Mouse (Mus musculus) adrenal gland, adult 8-10 months (tissue): ENCODE measurements around the gene Ube2l3. TPM values are rescaled to one million over a fixed set of nuclear protein-coding genes. Genes with fewer than 3 reads are reported as not detected.

Experiments
- DNase-seq: peaks from one replicate; pipeline ENCODE4 v3.0.0; 2022
- microRNA-seq, 2 experiments: library from miRNA; unstranded; fragments of <30 nt; microRNA quantifications; one replicate each; pipeline ENCODE4 v1.2.0; 2022
- total RNA-seq, 4 experiments: library from RNA; stranded (reverse); gene quantifications; 2 replicates each; pipeline ENCODE4 v1.2.4; 2022

Gene Ube2l3
- total RNA-seq, 4 experiments from 2014 or later, result 162 to 223 (median 198) TPM

DNA sequence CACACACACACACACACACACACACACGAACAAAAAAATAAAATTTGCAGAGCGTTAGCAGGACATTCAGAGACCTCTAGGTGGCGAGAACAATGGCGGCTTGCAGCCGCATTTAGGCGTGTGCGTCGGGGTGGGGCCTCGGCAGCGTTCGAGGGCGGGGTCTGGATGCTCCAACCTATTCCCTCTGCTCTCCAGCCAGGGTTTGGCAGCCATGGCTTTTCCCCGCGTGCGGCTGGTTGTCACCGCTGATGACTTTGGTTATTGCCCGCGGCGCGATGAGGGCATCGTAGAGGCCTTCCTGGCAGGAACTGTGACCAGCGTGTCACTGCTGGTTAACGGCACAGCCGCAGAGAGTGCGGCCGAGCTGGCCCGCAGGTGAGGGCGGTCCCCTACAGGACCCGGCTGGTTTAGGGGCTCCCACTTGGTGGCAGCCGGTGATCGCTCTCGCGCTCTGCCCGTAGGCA, 55.6 kb downstream of the Ube2l3 start, which contains the start of gene Ccdc116:
Gene Ccdc116, minus strand, starts transcription at position 458 of the 464 bp plus-strand sequence.
- DNase-seq, result peak; percentile 68

DNA sequence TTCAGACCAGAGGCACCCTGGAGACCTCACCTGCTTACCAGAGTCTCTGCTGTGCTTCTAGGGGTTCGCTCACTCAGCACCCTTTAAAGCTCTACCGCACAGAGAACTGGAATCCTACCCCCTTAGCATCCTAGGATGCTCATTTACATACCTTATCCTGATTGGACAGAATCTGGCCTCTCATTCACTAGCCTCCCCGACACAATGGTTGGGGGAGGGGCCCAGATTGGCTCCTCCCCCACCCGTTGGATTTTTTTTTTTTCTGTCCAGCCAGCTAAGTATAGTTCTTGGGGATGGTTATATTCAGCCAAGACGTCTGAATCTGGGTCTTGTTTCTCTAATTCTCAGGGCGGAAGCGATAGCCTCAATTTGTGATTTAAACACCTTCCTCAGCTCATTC, 58.1 kb downstream of the Ube2l3 start, which contains the start of gene Ydjc:
Gene Ydjc, plus strand, starts transcription at position 283 of the 400 bp plus-strand sequence.
- no peak for DNase-seq

DNA sequence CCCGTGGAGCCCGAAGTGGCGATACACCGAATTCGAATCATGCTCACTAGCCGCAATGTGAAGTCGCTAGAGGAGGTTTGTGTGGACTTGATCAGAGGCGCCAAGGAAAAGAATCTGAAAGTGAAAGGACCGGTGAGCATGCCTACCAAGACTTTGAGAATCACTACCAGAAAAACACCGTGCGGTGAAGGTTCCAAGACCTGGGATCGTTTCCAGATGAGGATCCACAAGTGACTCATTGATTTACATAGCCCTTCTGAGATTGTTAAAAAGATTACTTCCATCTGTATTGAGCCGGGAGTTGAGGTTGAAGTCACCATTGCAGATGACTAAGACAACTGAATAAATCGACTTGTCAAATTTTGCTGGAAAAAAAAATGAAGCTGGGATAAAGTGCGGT, 65.1 kb downstream of the Ube2l3 start:
- DNase-seq, result no peak

DNA sequence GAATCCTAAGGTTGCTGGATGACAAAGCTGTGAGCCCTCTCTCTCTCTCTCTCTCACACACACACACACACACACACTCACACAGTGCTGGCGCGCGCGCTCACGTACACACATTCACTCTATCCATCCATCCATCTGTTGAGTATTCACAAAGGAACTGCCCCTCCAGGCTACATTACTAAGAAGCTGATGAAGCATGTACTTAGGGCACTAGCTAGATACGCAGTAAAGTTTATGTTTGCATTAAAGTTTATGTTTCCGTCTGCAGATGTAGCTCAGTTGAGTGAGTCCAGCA, 69.6 kb downstream of the Ube2l3 start:
- DNase-seq, result no peak

DNA sequence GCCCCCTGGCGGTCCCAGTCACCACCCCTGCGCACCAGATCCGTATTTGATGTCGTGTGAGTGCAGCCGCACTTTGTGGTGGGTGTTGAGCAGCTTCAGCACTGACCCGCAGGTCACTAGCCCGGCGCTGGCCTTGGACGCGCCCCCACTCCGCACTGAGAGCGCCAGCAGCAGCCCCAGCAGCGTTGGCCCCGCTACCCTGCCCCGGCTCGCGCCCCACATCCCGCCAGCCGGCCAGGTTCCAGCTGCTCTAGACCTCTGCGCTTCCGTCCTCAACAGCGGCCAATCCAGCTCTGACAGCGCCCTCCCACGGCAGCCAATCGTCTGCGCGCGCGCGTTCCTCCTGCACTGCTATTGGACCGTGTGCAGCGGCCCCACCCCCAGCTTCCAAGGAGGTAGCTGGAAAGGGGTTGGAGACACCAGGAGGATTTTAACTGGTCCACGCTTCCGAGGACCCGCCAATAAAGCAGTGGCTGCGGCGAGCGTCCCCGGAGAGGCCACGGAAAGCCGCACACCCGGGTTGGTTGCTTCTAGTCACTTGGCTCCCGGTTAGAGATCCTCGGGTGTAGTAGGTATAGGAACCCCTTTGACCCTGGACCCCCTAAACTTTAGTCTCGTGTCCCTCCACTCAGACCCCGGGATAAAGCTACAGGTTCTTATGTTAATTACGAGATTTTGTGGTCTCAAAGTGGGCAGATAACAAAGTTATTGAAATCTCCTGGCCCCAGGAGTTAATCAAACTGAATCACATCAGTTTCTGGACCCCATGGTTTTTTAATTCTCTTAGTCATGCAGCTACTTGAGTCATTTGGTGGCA, 70.2 kb downstream of the Ube2l3 start, which contains the start of gene Sdf2l1:
Gene Sdf2l1, minus strand, starts transcription at position 295 of the 817 bp plus-strand sequence.
- peak; percentile 96 for DNase-seq

DNA sequence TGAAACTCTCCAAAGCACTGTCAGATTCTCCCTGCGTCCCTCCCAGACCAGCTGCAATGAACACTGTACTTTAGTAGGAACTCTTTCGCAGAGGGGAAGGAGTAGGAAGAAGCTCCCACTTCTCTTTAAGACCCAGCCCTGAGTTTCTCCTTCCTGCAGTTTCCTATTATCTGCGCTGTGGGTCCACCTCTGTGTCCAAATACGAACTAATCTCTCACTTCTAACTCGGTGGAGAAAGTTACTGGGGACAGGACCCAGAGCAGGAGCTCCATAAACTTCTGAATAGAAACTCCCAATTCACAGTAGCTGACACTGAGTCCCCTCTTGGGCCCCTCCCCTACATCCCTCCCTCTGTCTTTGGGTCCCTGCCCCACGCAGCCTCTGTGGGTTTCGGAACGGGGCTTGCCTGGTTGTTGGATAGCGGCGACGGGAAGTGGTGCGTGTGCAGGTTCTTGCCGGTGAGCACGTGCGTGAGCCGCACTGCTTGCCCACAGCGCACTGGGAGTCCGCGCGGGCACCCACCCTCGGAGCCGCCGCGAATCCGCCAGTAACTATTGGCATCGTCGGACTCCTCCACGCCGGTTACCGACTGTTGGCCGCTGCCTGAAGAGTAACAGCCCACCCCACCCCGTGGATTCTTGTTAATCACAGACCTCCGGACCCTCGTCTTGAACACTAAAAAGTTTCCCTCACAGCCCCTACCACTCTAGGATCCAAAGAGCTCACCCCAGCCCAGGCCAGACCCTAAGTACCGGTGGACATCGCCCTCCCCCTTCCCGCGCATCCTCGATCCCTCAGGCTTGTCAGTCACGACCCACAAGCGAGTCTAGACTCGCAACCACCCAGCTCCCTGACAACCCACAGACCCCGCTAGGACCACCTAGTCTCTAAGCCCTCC, 71.0 kb downstream of the Ube2l3 start:
- no peak for DNase-seq

DNA sequence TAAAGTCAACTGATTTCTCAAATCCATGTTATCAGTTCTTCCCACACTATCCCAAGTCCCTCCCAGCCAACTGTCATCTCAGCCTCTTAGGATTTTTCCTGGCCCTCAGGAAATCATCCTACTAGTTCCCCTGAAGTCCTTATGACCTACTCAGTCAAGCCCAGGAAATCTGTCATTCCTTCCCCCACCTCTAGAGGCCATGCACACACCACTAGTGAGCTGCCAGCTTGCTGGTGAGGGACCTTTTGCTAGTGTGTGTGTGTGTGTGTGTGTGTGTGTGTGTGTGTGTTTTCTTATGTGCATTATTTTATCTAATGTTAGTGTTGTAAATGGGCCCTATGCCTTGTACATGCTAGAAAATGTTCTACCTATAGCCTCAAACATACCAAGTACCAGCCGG, 75.2 kb downstream of the Ube2l3 start:
- DNase-seq, result no peak

DNA sequence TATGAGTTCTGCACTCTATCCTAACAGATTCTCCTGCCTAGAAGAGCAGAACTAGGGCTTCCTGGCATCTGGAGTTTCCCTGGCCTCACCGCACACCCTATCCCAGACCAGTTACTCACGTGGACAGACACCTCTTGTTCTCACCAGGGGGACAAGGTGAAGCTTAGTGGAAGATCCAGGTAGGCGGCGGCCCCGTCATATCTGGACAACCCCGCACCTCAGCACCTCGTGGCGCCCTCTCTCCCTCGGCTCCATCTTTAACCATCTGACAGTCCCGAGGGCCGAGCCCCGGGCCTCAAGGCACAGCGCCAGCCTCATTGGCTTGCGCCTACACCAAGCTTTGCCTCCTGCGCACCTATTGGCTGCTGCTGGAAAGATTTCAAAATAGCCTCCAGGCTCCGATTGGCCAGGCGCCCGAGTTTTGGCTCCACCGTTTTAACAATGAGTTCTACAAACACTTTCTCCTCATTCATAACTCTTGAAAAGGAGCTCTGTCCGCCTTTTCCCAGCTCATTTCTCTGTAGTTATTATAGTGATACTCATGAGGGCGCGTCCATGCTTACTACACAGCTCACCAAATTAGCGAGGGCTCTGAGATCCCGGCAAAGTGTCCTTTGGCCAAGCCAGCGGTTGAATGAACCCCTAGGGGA, 77.5 kb downstream of the Ube2l3 start, which contains the start of gene 2610318N02Rik:
Gene 2610318N02Rik, minus strand, starts transcription at position 297 of the 650 bp plus-strand sequence.
- DNase-seq, result peak; percentile 71

DNA sequence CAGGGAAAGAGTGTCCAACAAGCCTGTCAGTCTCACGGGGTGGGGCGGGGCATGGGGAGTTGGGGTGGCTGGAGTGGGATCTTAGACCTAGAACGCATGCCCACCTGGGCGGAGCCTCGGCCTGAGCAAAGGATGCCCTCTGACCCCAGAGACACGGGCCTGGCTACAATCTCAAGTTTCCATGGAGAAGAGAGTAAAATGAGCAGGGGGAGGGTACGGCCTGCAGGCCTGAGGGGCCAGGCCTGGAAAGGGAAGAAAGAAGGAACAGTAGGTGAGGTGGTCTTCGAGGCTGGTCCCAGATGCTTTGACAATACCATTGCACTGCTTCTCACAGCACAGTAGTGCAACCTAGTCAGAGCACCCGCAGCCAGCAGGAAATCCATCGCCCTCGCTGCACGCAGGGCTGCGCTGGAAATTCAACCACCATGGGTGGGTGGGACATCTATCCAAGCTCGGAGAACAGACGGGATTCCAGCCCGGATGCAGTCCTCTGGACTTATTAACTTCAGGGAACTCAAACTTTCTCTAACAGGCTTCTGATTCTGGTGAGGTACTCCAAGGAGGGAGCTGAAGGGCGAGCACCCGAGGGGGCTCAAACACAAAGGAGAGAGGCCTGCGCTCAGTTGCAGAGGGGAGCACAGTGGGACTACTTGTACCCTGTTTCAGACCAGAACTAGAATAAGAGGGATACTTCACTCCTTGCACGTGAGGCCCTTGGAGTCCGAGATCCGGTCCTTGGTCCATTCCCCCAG, 78.2 kb downstream of the Ube2l3 start:
- no peak for DNase-seq

DNA sequence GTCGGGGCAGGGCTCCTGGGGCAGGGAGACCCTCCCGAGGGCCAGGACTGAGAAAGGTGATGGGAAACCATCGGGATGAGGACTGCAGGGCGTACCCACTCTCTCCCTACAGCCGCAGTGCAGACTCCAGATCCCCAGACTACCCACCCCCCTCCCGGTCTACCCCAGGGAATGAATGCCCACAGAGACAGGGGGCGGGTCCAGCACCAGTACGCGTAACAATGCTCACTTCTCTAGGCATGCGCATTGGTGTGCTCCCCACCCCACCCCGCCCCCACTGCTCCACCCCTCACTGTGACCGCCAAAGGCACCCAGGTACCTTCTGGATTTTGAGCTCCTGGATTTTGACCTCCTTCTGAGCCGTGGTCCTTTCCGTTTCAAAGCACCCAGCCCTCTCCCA, 80.9 kb downstream of the Ube2l3 start:
- DNase-seq, result no peak

DNA sequence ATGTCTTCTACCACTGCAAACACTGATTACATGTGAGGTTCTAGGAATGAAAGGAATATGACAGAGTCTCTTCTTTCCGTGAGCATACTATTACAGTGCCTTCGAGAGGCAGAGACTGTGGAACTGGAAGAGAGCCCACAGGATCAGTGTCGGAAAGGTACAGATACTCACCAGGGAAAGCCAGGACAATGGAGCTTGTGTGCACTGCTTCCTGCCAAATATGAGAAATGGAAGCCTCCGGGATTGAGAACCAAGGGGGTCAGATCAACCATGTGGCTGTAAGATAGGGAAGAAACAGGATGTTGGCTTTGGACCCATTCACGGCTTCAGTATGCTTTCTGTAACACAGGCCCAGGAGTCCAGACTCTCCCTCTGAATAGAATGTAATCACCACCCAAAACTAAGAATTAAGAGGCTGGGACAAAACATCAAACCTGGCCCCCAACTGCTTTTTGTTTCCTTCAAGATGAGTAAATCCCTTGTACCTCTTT, 85.1 kb downstream of the Ube2l3 start:
- DNase-seq, result no peak

DNA sequence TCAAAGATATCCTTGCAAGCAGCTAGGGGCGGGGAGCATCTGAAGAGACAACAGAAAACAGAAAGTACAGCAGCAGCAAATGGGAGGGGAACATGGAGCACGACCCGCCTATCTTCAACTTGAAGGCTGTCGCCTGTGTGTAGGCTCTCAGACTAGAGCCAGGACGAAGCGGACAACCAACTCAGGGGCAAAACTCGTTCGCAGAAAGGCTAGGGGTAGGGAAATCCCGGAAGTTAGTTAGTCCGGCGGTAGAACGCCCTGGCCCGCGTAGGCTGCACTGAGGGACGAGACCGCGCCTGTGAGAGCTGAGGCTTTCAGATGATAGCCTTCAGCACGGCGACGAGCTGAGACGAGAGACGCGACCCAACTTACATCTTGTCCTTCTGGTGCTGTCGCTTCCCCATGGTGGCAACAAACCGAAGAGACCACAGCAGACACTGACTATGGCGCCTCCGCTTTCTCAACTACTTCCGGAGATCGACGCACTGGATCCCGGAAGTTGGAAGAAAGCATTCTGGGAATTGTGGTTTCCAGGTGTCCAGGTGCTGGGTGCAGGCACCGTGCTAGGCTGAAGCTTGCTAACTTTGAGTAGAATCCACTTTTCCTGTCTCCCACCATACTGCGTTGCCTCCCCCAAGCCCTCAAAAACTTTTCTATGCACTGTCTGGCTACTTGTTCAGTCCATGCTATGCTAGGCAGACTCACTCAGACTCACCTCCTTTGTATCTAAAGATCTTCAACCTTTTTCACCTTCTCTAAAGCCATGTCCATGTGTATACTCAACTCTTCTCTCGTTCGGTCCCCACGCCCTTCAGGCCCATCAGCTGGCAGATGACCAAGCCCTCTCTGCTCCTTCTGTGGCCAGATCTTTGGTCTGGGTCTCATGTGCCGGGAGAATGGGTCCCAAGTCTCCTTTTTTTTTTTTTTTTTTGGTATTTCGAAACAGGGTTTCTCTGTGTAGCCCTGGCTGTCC, 91.4 kb downstream of the Ube2l3 start, which contains the start of gene Ppil2:
Gene Ppil2, minus strand, starts transcription at position 487 of the 973 bp plus-strand sequence.
- peak; percentile 67 for DNase-seq

DNA sequence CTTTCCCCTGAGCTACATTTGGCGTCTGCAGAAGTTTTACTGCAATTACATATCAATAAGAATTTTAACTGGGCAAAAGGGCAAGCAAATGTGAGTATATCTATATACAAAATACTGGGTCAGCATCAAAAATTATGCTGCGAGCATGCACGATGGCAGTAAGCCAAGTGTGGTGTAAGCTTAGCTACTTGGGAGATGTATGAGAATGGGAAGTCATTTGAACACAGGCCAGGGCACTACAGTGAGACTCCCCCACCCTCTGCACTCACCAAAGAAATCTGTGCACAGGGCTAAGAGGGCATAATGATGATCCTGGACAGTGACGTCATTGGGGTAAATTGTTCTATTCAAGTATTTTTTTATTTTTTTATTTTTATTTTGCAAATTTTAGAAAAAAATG, 97.8 kb downstream of the Ube2l3 start:
- DNase-seq, result no peak

DNA sequence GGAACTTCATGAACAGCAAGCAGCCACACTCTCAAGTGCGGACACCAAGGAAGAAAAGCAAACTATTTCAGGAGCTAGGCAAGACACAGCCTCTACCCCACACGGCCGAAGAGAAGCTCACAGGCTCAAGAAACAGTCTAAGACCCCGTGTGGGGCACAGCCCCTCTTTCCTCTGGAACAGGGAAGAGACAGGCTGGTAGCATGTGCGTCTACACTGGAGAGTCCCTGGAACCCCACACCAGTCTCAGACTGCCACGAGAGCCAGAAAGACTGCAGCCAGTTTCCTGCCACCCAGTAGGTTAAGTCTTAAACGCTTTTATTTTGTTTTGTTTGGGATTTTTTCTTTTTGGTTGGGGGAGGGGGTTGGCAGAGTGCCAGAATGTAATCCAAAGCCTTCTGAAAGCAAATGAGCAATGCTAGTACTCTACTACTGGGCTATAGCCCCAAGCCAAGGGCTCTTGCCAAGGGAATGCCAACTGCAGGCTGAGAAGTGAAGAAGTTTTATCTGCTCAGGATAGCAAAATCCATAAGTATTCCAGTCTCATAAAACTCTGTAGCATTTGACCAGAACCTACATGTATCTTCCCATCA, 99.7 kb downstream of the Ube2l3 start:
- no peak for DNase-seq

Small RNA genes lying within 50 kb of the gene (microRNA-seq; reads per million reads assigned to microRNA genes)
- 127 to 144 reads per million in 2 experiments for gene Mir130b
- gene Mir301b, result 1.8 to 3.2 reads per million in 2 experiments

Other genes with a start within 250 kb of the Ube2l3 start
- gene Mapk1, start 219.3 kb downstream of the Ube2l3 start, total RNA-seq, result 100 to 1,000 TPM; 178 to 210 (median 193) TPM
- 10 to 100 TPM in 2 of 4 experiments, 1 to 10 TPM in 2; 7.4 to 12.2 (median 10.2) TPM for gene Ypel1, start 133.0 kb downstream of the Ube2l3 start, total RNA-seq
- gene Ppil2, start 91.4 kb downstream of the Ube2l3 start, total RNA-seq, result 100 to 1,000 TPM in 3 of 4 experiments, 10 to 100 TPM in 1; 99.4 to 120 (median 106) TPM
- 1 to 10 TPM in 2 of 4 experiments, under 1 TPM in 2; 0.62 to 1.5 (median 1.1) TPM for gene 2610318N02Rik, start 77.5 kb downstream of the Ube2l3 start, total RNA-seq
- gene Sdf2l1, start 70.3 kb downstream of the Ube2l3 start, total RNA-seq, result 10 to 100 TPM; 25.5 to 54.1 (median 34.4) TPM
- 10 to 100 TPM in 2 of 4 experiments, 1 to 10 TPM in 2; 7.3 to 16.8 (median 9.7) TPM for gene Ydjc, start 58.0 kb downstream of the Ube2l3 start, total RNA-seq
- gene Ccdc116, start 55.4 kb downstream of the Ube2l3 start, total RNA-seq, result under 1 TPM; 0.35 to 0.66 (median 0.47) TPM
- gene Rimbp3, start 6.0 kb upstream of the Ube2l3 start, total RNA-seq, result under 1 TPM in 2 of 4 experiments, not detected in 2; 0.09 to 0.14 TPM
- gene Hic2, start 30.9 kb upstream of the Ube2l3 start, total RNA-seq, result 1 to 10 TPM; 2.0 to 3.7 (median 3.4) TPM
- gene Tmem191c, start 73.4 kb upstream of the Ube2l3 start, total RNA-seq, result 10 to 100 TPM in 3 of 4 experiments, 1 to 10 TPM in 1; 9.3 to 30.7 (median 19.6) TPM
- gene Serpind1, start 128.7 kb upstream of the Ube2l3 start, total RNA-seq, result under 1 TPM; 0.15 to 0.52 (median 0.35) TPM
- gene Snap29, start 203.3 kb upstream of the Ube2l3 start, total RNA-seq, result 10 to 100 TPM; 26.7 to 32.4 (median 29.4) TPM
- 100 to 1,000 TPM in 2 of 4 experiments, 10 to 100 TPM in 2; 86.3 to 111 (median 102) TPM for gene Pi4ka, start 203.7 kb upstream of the Ube2l3 start, total RNA-seq
- gene Crkl, start 249.3 kb upstream of the Ube2l3 start, total RNA-seq, result 10 to 100 TPM; 27.7 to 38.9 (median 36.1) TPM